Mouse (Mus musculus) Muller cell, postnatal 12 days (primary cell): ENCODE measurements around the gene Aco2.
"Not testable (repeated sequence)": the region's sequence is repeated elsewhere in the genome, so short reads cannot be mapped to it uniquely, and the experiment has no call there.

Experiments used
- DNase-seq: peaks from one replicate; pipeline ENCODE4 v3.0.0-alpha.2; 2015; ENCODE audit errors: inconsistent ontology term

Aco2 gene

DNA sequence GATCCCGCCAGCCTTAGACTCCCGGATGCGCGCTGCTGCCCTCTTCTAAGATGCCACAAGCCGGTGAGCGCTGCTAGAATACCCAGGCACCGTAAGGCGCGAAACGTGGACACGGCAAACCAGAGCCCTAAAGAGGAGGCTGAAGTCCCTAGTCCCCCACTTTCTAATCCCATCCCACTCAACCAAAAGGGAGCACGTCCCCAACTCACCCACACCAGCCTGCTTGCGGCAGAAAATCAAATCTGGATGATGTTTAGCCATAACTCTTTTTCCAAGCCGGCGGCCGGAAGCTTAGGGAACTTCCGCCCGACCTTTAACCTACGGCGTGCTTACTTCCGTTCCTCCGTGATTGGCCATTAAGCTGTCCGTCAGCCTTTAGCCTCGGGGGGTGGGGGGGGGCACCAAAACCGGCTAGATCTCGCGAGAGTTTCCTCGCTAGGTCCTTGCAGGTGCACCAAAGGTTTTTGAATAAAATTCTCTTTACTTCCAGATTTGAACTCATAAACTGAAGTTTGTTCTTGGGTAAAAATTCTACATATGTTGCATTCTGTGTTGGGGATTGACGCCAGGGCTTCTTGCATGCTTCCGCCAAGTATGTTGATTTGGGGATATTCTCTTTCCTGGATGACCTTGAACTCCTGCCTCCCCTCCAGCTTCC lies 376 bp upstream of the Aco2 start, which contains the start of gene Phf5a:
Phf5a (minus strand) TSS at position 308 of the 658 bp plus-strand sequence.
- DNase-seq: peak; percentile 99

DNA sequence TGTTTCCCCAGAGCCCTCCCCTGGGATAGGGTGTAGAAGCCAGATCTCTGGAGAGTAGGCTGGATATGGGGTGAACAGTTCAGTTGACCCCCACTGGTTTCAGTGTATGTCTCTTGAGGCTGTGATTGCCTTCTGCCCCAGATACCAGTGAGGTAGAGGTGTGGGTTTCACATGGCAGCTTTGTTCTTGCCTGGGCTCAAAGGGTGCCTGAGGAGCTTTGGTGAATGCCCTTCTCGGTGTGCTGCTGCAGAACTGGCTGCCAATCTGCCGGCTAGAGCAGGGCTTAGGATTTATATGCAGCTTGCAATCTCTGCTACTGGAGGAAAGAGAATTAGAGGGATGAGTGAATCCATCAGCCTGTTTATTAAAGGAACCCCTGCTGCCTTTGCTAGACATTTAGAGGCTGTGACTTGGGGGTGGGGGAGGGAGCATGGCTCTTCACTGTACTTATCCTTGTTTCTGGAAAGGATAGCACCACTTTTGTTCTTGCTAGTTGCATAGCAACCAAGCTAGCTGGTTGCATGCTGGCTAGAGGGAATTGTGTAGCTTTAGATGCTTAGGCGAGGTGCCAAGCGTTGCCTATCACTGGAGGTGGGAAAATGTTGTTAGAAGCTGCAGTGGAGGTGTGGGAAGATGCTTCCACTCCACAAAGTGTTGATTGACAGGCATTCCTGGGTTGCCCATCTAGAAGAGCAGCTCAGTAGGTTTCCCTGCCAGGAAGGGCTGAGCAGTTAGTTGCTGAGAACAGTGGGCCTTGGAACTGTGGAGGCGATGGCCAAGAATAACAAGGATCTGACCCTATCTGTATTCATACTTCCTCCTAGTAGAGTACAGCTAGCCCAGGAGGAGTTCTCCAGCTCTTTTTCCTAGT lies 7.7 kb downstream of the Aco2 start:
- peak; percentile 43 for DNase-seq

DNA sequence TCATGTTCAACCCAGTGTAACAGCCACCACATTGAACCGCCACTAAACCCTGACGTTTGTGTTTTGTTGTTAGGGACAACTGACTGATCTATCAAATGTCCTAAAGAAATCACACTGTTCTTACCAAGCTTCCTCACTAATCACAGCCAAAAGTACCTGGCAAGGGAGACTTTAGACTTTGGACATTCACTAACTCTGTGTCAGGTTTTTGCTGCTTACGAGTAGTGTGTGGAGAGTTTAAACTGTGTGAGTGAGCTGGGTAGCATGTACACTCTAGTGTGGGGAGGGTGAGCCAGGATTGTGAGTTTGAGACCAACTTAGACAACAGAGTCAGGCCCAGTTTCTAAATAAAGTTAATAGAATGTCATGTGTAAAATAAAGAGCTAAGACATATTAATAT lies 10.2 kb downstream of the Aco2 start:
- DNase-seq: no peak

DNA sequence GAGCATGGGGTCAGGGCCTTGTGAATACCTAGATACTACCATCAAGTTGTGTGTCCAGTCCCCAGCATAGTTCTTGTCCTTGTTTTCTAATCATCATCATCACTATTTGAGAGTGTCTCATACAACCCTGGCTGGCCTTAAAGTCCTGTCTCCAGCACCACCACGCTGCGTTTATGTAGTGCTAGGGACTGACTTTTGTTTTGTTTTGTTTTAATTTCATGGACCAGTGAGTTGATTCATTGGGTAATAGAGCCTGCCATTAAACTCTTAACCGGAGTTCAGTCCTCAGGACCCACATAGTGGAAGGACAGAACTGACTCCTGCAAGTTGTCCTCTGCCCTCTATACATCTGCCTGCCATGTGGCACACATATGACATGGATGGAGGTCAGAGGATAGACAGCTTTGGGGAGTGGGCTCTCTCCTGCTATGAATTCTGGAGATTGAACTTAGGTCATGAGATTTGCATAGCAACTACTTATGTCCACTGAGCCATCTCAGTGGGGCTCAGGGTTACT lies 13.4 kb downstream of the Aco2 start:
- DNase-seq: no peak

DNA sequence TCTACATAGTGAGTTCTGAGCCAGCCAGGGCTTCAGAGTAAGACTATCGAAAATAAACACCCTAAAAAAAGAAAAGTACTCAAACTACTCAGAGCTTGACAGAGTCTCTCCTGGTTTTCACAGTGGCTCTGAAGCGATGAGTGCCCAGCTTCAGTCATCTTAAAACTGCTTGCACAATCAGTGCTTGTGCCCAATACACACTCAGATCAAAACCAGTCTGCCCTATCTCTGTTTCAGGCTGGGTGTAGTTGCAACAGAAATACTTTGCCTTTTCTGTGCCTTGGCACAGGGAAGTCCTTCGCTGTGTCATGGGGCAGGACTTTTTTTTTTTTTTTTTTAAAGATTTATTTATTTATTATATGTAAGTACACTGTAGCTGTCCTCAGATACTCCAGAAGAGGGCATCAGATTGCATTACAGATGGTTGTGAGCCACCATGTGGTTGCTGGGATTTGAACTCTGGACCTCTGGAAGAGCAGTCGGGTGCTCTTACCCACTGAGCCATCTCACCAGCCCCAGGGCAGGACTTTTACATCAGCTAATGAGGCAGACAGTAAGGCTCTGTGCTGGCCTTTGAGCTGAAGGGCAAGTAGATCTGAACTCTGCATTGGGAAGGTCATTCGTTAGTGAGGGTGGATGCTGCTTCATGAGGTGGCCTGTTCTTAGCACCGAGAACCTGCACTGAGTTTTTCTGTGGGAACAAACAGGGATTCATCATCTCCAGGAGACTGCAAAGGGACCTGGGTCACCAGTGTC lies 14.9 kb downstream of the Aco2 start:
- no peak for DNase-seq

DNA sequence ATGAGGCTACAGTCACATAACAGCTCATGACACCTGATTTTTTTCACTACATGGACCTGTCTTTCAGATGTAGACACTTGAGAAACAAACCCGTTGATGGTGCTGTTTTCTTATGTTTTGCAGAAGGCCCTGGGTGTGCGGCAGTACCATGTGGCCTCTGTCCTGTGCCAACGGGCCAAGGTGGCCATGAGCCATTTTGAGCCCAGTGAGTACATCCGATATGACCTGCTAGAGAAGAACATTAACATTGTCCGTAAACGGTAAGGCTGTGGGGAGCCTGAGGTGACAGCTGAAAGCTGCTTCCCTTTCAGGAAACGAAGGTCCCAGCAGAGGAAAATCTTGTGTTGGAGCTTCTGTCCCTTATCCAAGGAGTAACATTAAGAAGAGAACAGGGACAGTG lies 17.1 kb downstream of the Aco2 start:
- no peak for DNase-seq

DNA sequence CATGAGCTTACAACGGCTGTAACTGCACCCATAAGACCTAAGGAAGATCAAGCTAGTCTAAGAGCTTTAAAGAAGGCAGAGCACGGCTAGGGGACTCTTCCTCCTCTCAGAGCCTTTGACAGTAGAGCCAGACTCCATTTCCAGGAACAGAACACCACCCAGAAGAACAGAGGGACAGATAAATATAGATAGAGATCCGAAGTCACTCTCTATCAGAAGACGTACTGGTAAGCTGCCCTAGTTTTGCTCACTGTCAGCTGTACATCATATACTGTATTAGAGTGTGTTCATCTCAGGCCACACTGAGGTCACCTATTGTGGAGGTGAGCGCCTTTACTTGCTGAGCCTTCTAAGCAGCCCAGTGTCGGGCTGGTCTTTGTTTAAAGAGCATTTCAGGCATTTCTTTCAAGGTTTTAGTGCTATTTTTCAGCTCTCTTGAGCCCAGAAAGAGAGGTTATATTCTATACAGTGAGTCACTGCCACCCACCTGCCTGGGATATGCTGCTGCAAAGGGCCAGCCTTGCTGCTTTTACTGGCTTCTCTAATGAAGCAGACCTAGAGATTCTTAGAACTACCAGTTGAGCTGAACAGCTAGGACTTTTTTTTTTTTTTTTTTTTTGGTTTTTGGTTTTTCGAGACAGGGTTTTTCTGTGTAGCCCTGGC lies 19.2 kb downstream of the Aco2 start:
- DNase-seq: no peak

DNA sequence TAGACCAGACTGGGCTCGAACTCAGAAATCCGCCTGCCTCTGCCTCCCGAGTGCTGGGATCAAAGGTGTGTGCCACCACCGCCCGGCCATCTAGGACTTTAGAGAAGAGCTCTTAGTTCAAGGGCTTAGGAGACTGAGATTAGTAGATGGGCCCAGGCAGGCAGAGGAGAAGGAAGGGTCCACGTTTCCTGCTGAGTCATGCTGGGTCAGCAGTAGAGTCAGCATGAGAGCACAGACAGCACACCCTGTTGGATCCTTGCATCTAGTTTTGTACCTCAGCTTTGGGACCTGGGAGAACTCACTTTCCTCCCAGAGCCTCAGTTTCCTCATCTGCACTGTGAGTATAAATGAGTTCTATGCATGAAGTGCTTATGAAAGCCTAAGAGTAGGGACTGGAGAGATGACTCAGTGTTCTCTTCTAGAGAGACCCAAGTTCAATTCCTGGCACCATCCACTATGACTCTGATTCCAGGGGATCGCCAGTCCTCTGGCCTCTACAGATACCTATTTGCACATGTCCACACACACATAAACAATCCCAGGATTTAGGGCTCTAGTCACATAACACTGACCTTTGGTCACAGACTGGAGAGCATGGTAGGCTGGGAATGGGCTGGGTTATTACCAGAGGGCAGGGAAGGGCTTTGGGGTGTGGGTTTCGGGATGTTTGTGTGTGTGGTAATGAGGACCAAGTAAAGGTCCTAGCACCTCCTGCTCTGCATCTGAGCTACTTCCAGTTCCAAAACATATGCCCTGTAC lies 19.9 kb downstream of the Aco2 start:
- no peak for DNase-seq

DNA sequence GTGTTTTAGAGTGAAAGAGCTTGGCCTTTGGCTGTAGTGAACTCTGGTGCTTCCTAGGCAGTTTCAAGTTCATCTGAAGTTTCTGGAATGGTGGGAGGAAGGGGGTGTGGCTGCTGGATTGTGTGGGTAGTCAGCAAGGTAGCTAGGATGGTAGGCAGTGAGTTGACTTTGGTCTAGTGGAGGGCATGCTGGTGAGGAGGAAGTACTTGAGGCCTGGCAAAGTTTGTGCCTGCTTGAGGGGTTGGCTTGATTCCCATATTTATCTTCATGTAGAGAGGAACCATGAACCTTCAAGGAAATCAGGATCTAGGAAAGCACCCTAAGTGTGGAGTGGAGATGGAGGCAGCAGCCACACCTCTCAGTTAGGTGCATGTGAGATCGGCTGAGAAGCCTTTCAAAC lies 21.9 kb downstream of the Aco2 start:
- DNase-seq: no peak

DNA sequence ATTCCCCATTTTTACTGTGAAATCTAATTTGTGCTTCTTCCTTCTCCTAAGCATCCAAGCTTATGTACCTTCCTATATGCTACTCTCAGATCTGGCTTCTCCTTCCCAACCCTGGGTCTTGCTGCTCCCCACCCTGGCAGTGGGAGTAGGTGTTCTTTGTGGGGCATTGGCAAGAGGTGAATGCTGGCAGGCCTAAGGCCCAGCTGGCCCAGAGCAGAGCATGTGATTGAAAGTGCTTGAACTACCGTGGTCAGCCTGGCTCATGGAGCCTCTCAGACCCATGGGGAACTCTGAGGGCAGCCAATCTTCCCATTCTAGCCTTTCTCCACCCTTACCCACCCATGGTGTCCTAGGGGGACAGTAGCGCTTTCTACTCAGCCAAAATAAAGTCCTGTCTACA lies 24.3 kb downstream of the Aco2 start:
- no peak for DNase-seq

DNA sequence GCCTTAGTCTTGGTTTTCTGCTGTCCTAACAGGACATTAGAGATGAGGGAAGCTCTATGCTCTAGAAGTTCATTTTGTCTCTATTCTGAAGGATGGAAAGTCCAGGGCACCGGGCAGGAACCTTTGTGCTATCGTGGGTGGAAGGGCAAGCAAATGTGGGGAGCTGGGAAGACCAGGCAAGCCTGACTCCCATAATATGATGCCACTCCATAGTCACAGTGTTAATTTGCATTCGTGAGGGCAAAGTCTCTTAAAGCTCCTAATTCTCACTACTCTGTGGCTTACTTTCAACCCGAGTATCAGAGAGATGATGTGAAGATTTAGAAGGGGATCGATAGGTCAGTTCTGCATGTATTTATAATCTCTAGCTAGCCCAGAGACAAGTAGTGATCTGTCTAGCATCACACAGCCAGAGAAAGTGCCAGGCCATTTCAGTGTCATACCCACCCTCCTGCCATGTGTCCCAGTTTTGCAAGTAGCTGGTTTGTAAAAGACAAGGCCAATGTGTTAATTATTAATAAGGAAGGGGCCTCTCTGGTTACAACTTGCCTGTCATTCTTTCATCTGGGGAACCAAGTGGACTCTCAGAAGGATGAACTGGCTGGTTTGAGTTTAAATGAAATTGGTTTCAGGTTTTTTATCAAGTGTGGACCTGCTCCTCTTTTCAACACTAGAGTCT lies 25.6 kb downstream of the Aco2 start:
- no peak for DNase-seq

DNA sequence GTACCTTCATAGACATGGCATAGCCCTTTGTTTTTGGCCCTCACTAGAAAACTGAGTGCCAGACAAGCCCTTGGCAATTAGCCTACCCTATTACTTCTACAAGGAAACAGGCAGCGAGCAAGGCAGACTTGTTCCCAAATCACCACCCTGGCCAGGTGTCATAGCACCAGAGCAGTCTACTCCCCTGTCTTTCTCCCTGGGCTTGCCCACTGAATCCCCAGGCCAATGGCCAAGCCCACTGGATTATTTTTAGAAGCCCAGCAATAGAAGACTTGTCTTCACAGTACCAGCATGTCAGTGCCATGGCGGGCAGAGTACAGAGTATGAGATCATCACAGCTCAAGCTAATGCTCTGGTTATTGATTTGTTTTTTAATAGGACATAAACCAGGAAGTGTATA lies 26.6 kb downstream of the Aco2 start:
- DNase-seq: no peak

DNA sequence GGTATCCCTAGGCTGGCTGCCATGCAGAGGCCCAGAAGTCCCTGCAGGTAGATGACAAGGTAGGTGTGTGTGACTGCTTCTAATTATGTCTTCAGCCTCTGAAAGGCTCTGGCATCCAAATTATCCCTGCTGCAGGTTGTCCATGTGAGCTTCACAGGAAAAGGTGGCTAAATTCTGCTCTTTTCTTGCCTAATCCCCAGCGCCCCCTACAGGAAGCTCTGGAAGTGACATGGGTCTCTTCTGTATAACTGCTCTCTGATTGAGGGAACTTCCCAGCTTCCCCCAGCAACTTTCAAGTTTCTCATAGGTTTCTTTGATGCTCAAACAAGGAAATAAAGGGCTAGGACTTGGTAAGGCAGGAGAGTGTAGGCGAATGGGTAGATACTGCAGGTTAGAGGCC lies 32.8 kb downstream of the Aco2 start:
- peak; percentile 33 for DNase-seq

DNA sequence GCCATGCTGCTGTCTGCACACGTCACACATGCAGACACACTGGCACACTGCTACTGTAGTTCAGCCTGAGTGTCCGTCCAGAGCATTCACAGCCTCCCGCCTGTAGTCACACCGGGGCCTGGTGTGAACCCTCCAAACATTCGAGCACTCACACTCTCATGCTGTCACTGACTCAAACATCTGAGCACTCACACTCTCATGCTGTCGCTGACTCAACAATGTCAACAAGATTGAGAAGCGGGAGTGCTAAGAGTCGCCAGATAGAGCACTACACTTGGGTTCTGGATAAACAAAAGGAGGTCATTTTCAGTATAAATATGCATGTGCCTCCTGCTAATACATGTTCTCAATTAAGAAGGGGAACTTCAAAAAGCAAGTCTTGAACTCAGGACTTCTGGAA lies 35.8 kb downstream of the Aco2 start:
- no peak for DNase-seq

DNA sequence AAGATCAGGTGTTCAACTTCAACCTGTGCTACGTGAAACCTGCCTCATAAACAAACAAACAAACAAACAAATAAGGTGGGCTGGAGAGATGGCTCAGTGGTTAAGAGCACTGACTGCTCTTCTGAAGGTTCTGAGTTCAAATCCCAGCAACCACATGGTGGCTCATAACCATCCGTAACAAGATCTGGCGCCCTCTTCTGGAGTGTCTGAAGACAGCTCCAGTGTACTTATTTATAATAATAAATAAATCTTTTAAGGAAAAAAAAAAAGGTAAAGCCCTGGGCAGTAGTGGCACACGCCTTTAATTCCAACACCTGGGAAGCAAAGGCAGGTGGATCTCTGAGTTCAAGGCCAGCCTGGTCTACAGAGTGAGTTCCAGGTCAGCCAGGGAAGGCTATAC lies 36.7 kb downstream of the Aco2 start:
- not testable (repeated sequence) for DNase-seq

DNA sequence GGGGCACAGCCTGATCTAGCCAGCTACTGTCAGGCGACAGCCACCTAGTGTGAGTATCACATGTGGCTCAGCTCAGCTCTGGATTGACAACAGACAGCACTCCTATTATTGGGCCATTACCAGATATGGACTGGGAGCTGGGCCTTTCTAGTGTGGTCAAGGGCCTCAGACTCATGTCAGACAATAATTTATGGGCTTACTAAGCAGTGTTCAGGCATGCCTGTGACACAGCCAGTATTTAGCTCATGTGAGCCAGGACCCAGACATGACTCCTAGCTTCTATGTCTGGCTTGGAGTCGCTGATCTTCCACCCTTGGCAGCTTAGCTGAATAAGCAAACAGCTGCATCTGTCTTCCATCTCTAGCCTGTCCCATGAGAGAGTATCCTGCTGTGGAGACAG lies 40.4 kb downstream of the Aco2 start:
- DNase-seq: no peak

DNA sequence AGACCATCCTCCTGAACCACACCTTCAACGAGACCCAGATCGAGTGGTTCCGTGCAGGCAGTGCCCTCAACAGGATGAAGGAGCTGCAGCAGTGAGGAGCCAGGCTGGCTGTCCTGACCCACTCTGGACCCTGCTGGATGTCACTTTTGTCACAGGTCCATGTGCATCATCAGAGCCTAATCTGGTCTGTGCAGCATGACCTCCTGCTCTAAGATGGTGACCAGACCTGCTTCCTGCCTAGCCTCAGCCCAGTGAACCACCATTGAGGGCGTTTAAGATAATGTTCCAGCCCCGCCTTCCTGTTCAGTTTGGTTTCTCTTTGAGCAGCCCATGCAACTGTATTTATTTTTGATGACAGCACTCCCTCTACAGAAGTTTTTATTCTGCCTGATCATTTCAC lies 42.6 kb downstream of the Aco2 start:
- no peak for DNase-seq

DNA sequence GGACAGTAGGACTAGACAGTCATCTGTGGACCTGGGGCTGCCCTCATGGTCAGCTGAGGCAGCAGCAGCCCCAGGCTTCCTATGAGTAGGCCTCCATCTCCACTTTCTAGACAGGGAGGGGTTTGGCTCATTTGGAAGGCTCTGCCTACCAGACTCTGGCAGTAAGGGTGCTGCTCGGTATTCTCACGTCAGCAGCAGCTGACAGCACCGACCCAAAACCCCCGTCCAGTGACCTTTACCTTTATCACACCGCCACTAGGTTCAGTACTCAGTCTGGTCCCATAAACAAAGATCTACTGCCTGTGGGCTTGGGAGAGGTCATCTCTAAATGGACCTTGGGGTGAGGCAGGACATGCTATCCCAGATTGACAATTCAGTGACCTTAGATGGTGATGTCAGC lies 43.6 kb downstream of the Aco2 start:
- DNase-seq: no peak

DNA sequence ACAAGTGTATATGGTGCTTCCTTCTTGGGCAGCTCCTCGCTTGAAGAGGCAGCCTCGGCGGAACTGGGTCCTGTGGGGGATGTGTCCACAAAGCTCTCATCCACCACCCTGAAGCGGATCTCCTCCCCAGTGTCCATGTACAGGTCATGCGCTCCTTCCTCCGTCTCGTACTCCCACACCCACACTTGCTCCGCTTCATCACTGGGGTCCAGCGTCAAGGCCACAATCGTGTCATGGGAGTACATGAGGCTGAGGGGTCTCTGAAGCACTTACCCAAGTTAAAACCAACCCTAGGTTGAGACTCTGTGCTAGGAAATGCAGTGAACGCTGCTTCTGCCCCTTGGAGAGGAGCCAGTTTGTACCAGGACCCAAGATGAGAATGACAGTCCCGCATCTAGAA lies 45.1 kb downstream of the Aco2 start:
- no peak for DNase-seq
